Mouse (Mus musculus): ENCODE data around the gene Trappc6a.

Gene Trappc6a

GRCm38 (mm10) chr7:19562643-19563410 lies 54.6 kb downstream of the Trappc6a start, which contains the start of gene Ppp1r37:
Ppp1r37 (minus strand) TSS chr7:19563076.
- peak; percentile 57 for DNase-seq

GRCm38 (mm10) chr7:19563884-19564283 lies 55.7 kb downstream of the Trappc6a start:
- DNase-seq: no peak

GRCm38 (mm10) chr7:19564455-19564854 lies 56.3 kb downstream of the Trappc6a start:
- DNase-seq: no peak
